Mouse (Mus musculus): ENCODE data around the gene Cmtm6. TPM values are rescaled to one million over a fixed set of nuclear protein-coding genes. Genes with fewer than 3 reads are reported as not detected.

Cmtm6 gene
- total and polyA plus RNA-seq, 2 experiments, result 58.8 to 69.0 TPM

- Histone ChIP-seq H3K27me3 (ENCODE audit: control insufficient read depth, insufficient read depth, low read length) (no peaks in the 10 kb centered on the region), H3K27ac (replicated peaks; ENCODE audit: insufficient read depth, low read depth, low read length) (peak overlapping the region; percentile 82; the same call in 1 of the 2 replicates), H3K36me3 (ENCODE audit: control insufficient read depth, insufficient read depth, low read length) (no peaks in the 10 kb centered on the region; the same call in 1 of the 2 replicates), H3K79me2 (ENCODE audit: control insufficient read depth, insufficient read depth, low read length) (peaks cover 24% of the 10 kb centered on the region; the same call in 1 of the 2 replicates), H3K9ac (ENCODE audit: low read depth, low read length) (peak overlapping the region; percentile 89), H3K4me3 (ENCODE audit: insufficient read depth, low read depth, low read length) (peak overlapping the region; percentile 35), H3K4me1 (ENCODE audit: control insufficient read depth, insufficient read depth, low read length) (peaks cover 24% of the 10 kb centered on the region)
- peak; percentile 57 for DNase-seq (ENCODE audit: extremely low read depth, low read depth, low spot score)
- no peak for TF ChIP-seq CTCF (IDR thresholded peaks at IDR 0.05; ENCODE audit: low read depth, low read length)
- TF ChIP-seq POLR2A (IDR thresholded peaks at IDR 0.05; ENCODE audit: extremely low read depth, insufficient read depth, low read length), result no peak
- 23% methylated on average over 12 of the region's 12 CpGs for WGBS
These were observed 1.2 kb downstream of the Cmtm6 start for GRCm38 (mm10) chr9:114731871-114732682.

DNA sequence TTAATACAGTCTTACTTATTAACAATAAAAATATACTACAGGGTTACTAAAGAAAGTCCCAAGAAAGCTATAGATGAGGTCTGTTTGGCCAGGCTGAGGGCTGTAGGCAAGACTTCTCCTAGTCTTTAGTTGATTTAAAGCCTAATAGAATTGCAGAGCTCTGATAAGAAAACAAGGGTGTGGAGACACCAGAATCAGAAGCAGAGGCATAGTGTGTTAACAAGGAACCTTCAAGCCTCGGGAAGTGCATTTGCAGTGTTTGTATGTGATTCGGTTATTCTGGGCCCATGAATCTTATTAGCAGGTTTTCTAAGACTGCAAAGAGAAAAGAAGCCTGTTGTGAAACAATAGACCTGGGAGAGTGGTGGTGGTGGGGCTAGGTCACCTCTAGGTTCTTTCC lies 2.3 kb downstream of the Cmtm6 start:
- Histone ChIP-seq H3K27me3 (ENCODE audit: control insufficient read depth, insufficient read depth, low read length) (no peaks in the 10 kb centered on the region), H3K9ac (ENCODE audit: low read depth, low read length) (no peak overlapping the region), H3K4me3 (ENCODE audit: insufficient read depth, low read depth, low read length) (no peak overlapping the region), H3K36me3 (ENCODE audit: control insufficient read depth, insufficient read depth, low read length) (peaks cover 5% of the 10 kb centered on the region), H3K79me2 (ENCODE audit: control insufficient read depth, insufficient read depth, low read length) (peaks cover 33% of the 10 kb centered on the region; the same call in 1 of the 2 replicates), H3K4me1 (ENCODE audit: control insufficient read depth, insufficient read depth, low read length) (peaks cover 24% of the 10 kb centered on the region), H3K27ac (replicated peaks; ENCODE audit: insufficient read depth, low read depth, low read length) (no peak overlapping the region)
- WGBS, result 82% methylated on average over 2 of the region's 2 CpGs
- TF ChIP-seq CTCF (IDR thresholded peaks at IDR 0.05; ENCODE audit: low read depth, low read length), result no peak
- TF ChIP-seq POLR2A (IDR thresholded peaks at IDR 0.05; ENCODE audit: extremely low read depth, insufficient read depth, low read length), result no peak
- no peak for DNase-seq (ENCODE audit: extremely low read depth, low read depth, low spot score)

DNA sequence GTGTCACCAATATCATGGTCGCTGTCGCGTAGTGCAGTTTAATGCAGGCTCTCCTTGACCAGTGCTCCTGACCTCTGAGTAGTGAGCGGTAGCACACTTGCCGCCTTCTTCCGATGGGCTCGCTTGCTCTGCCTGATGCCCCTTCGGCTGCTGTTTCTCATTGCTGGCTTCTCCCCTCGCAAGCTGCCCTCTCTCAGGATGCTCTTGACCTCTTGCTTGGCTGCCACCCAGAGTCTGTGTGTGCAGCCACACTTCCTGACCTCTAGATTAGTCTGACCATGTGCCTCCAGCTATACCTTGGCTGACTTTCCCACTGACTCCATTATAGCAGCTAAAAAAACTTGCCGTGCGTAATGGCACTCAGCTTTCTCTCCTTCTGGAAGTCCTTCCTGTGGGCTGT lies 5.5 kb downstream of the Cmtm6 start:
- Histone ChIP-seq H3K36me3 (ENCODE audit: control insufficient read depth, insufficient read depth, low read length) (peaks cover 24% of the 10 kb centered on the region), H3K9ac (ENCODE audit: low read depth, low read length) (no peak overlapping the region), H3K4me1 (ENCODE audit: control insufficient read depth, insufficient read depth, low read length) (peaks cover 26% of the 10 kb centered on the region), H3K4me3 (ENCODE audit: insufficient read depth, low read depth, low read length) (no peak overlapping the region), H3K79me2 (ENCODE audit: control insufficient read depth, insufficient read depth, low read length) (peaks cover 41% of the 10 kb centered on the region; the same call in 1 of the 2 replicates), H3K27me3 (ENCODE audit: control insufficient read depth, insufficient read depth, low read length) (no peaks in the 10 kb centered on the region), H3K27ac (replicated peaks; ENCODE audit: insufficient read depth, low read depth, low read length) (no peak overlapping the region)
- TF ChIP-seq POLR2A (IDR thresholded peaks at IDR 0.05; ENCODE audit: extremely low read depth, insufficient read depth, low read length) (no peak), CTCF (IDR thresholded peaks at IDR 0.05; ENCODE audit: low read depth, low read length) (no peak)
- DNase-seq (ENCODE audit: extremely low read depth, low read depth, low spot score), result peak; percentile 60
- 29% methylated on average over 11 of the region's 11 CpGs for WGBS

DNA sequence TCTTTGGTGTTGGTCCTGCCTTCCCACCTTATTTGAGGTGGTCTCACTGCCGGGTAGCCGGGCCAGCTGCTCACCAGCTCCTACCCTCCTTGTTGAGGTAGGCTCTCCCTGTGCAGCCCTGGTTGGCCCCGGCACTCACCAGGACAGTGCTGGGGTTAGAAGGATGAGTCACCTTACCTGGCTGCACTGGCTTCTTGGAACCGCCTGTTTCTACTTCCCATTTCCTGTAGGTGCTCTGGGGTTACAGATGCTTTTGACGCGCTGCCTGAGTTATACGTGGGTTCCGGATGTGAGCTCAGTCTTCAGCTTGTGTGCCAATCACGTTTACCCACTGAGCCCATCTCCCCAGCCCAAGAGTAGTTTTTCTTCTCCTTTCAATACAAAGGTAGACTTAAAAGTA lies 9.4 kb downstream of the Cmtm6 start:
- no peaks in the 10 kb centered on the region for H3K27me3 ChIP-seq (ENCODE audit: control insufficient read depth, insufficient read depth, low read length)
- H3K9ac ChIP-seq (ENCODE audit: low read depth, low read length), result no peak overlapping the region
- H3K4me1 ChIP-seq (ENCODE audit: control insufficient read depth, insufficient read depth, low read length), result peaks cover 8% of the 10 kb centered on the region
- DNase-seq (ENCODE audit: extremely low read depth, low read depth, low spot score), result no peak
- H3K36me3 ChIP-seq (ENCODE audit: control insufficient read depth, insufficient read depth, low read length), result peaks cover 30% of the 10 kb centered on the region
- 88% methylated on average over 9 of the region's 9 CpGs for WGBS
- H3K79me2 ChIP-seq (ENCODE audit: control insufficient read depth, insufficient read depth, low read length), result peaks cover 19% of the 10 kb centered on the region; the same call in 1 of the 2 replicates
- no peak overlapping the region for H3K4me3 ChIP-seq (ENCODE audit: insufficient read depth, low read depth, low read length)
- no peak overlapping the region for H3K27ac ChIP-seq (replicated peaks; ENCODE audit: insufficient read depth, low read depth, low read length)
- no peak for TF ChIP-seq CTCF (IDR thresholded peaks at IDR 0.05; ENCODE audit: low read depth, low read length)
- no peak for TF ChIP-seq POLR2A (IDR thresholded peaks at IDR 0.05; ENCODE audit: extremely low read depth, insufficient read depth, low read length)

DNA sequence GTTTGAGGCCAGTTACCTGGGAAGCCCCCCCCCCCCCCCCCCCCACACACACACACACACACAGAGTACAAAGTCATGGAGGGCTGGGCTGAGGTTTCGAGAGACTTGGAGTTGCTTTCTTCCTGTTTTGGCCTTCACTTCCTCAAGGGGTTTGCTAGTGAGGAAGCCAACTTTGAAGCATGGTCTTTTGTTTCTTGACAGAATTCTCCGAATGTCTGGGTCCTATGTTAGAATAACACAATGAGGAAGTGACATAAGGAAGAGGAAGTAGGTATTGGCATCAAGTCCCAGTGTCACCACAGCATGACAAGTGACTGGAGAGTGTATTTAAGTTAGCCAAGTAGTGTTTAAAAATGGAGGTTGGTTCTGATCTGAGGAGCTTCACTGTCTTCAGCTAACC lies 11.8 kb downstream of the Cmtm6 start:
- Histone ChIP-seq H3K9ac (ENCODE audit: low read depth, low read length) (no peak overlapping the region), H3K27ac (replicated peaks; ENCODE audit: insufficient read depth, low read depth, low read length) (no peak overlapping the region; the same call in 1 of the 2 replicates), H3K27me3 (ENCODE audit: control insufficient read depth, insufficient read depth, low read length) (no peaks in the 10 kb centered on the region), H3K4me3 (ENCODE audit: insufficient read depth, low read depth, low read length) (no peak overlapping the region), H3K36me3 (ENCODE audit: control insufficient read depth, insufficient read depth, low read length) (peaks cover 34% of the 10 kb centered on the region), H3K79me2 (ENCODE audit: control insufficient read depth, insufficient read depth, low read length) (peaks cover 12% of the 10 kb centered on the region; the same call in 1 of the 2 replicates), H3K4me1 (ENCODE audit: control insufficient read depth, insufficient read depth, low read length) (peaks cover 5% of the 10 kb centered on the region; the same call in 1 of the 2 replicates)
- peak; percentile 64 for DNase-seq (ENCODE audit: extremely low read depth, low read depth, low spot score)
- 72% methylated on average over 2 of the region's 2 CpGs for WGBS
- TF ChIP-seq CTCF (IDR thresholded peaks at IDR 0.05; ENCODE audit: low read depth, low read length) (no peak), POLR2A (IDR thresholded peaks at IDR 0.05; ENCODE audit: extremely low read depth, insufficient read depth, low read length) (no peak)

- 73% methylated on average over 4 of the region's 4 CpGs for WGBS
- peaks cover 5% of the 10 kb centered on the region; the same call in 1 of the 2 replicates for H3K79me2 ChIP-seq (ENCODE audit: control insufficient read depth, insufficient read depth, low read length)
- no peak overlapping the region for H3K4me3 ChIP-seq (ENCODE audit: insufficient read depth, low read depth, low read length)
- H3K27ac ChIP-seq (replicated peaks; ENCODE audit: insufficient read depth, low read depth, low read length), result no peak overlapping the region
- H3K9ac ChIP-seq (ENCODE audit: low read depth, low read length), result no peak overlapping the region
- no peak for DNase-seq (ENCODE audit: extremely low read depth, low read depth, low spot score)
- no peaks in the 10 kb centered on the region for H3K27me3 ChIP-seq (ENCODE audit: control insufficient read depth, insufficient read depth, low read length)
- TF ChIP-seq POLR2A (IDR thresholded peaks at IDR 0.05; ENCODE audit: extremely low read depth, insufficient read depth, low read length) (no peak), CTCF (IDR thresholded peaks at IDR 0.05; ENCODE audit: low read depth, low read length) (no peak)
- peaks cover 27% of the 10 kb centered on the region for H3K36me3 ChIP-seq (ENCODE audit: control insufficient read depth, insufficient read depth, low read length)
- peaks cover 3% of the 10 kb centered on the region; the same call in 1 of the 2 replicates for H3K4me1 ChIP-seq (ENCODE audit: control insufficient read depth, insufficient read depth, low read length)
These were observed 14.2 kb downstream of the Cmtm6 start for GRCm38 (mm10) chr9:114745163-114745562.

Measured in liver, adult 2 months (tissue).